Mouse (Mus musculus): Measurements from ENCODE around the gene Stk32c.

Gene Stk32c

GRCm38 (mm10) chr7:139096399-139096798, 116.7 kb downstream of the Stk32c start:
- DNase-seq (ENCODE audit: extremely low read depth, insufficient read length, low spot score): peak; percentile 33

DNA sequence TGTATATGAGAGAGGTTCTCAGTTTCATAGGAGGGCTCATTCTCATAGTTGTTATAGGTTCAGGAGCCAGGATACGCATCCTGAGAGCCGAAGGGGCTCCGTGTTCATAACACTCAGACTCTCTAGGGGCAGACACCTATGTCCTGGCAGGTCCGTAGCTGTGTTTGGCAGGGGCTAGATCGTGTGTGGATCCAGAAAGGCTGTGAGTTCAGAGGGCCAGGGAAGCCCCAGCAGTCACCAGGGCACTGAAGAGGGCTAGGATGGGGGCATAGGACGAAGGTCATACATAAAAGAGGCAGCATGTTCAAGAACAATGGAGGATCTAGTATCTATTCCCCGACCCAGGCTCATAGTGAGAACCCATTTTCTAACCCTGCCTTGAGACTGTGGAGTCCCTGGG, 117.8 kb downstream of the Stk32c start:
- no peak for DNase-seq (ENCODE audit: extremely low read depth, insufficient read length, low spot score)

DNA sequence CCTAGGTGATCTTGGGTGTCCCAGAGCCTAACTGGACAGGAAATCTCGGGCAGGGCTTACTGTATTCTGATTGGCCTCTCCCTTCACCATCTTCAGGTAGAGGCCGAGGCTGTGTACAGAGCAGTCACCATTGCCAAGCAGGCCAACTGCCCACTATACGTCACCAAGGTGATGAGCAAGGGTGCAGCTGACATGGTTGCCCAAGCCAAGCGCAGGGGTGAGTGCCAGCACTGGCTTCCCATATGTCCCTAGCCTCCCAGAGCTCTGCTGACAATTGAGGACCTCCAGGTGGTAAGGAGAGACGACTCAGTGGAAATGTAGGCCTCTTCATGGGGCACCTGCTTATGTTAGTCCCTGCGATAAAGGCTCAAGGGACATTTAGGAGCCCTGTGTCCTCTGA, 118.3 kb downstream of the Stk32c start:
- no peak for DNase-seq (ENCODE audit: extremely low read depth, insufficient read length, low spot score)

GRCm38 (mm10) chr7:139093781-139094180, 119.3 kb downstream of the Stk32c start:
- DNase-seq (ENCODE audit: extremely low read depth, insufficient read length, low spot score): no peak

- DNase-seq (ENCODE audit: extremely low read depth, insufficient read length, low spot score): no peak
Observed at GRCm38 (mm10) chr7:139093124-139093523, 120.0 kb downstream of the Stk32c start.

DNA sequence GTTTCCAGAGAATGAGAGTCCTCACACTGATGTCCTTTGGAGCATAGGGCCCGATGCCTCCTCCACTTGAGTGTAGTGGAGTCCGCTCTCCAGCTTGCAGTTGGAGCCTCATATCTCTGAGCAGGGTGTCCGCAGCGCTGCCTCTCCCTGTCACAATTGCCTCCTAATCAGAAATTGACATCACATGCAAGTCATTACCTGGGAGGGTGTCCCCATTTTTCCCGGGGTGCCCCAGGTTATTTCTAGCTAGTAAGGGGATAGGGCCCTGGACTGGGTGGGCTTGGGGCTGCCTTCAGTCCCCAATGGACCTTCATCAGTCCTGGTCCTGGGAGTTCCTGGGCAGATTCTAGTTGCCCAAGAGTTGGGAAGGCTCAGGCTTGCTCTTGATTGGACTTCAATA, 120.4 kb downstream of the Stk32c start:
- no peak for DNase-seq (ENCODE audit: extremely low read depth, insufficient read length, low spot score)

- DNase-seq (ENCODE audit: extremely low read depth, insufficient read length, low spot score): no peak
Observed at GRCm38 (mm10) chr7:139091681-139092080, 121.4 kb downstream of the Stk32c start.

- DNase-seq (ENCODE audit: extremely low read depth, insufficient read length, low spot score): no peak
Observed at GRCm38 (mm10) chr7:139089892-139090874, 122.9 kb downstream of the Stk32c start.

GRCm38 (mm10) chr7:139087801-139088200, 125.3 kb downstream of the Stk32c start:
- peak; percentile 43 for DNase-seq (ENCODE audit: extremely low read depth, insufficient read length, low spot score)

DNA sequence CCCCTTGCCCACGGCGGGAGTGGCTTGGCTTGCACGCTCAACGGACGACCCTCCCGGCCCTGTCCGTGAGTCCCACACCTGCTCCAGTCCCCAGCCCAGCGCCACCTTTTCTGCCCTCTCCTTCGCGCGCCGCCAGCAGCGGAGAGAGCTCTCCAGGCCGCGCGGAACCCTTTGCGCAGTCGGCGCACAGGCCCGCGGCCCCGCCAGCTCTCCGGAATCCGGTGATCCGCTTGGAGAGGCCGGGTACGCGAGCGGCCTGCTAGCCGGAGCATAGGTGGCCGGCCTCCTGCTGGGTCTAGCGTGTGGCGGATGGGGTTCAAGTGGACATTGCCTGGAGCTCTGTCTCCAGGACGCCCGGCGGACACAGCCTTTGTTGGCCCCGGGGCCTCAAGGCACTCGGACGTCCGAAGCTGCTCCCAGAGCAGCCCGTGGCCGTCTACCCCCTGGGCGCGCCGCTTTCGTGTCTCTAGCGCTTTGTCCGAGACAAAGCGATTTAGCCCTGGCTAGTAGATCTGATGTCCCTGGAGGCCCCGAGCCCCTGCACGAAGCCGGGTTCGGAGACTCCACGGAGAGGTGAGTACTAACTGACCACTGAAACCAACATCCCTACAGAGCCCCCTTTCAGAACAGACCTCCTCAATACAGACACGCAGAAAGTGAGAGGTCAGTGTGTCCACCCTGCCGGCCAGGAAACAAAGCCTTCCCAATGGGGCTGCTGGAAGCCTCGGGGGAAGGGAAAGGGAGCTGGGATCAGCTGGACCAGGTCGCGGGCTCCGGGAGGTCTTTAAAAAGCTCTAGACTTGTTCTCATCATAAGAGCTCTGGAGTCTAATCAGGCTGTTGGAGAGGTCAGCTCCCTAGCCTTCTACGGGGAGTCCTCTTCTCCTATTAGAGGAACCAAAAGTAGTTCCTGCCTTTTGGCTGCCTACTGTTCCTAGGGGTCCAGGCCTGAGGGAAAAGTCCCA, 126.6 kb downstream of the Stk32c start:
- DNase-seq (ENCODE audit: extremely low read depth, insufficient read length, low spot score): no peak

DNA sequence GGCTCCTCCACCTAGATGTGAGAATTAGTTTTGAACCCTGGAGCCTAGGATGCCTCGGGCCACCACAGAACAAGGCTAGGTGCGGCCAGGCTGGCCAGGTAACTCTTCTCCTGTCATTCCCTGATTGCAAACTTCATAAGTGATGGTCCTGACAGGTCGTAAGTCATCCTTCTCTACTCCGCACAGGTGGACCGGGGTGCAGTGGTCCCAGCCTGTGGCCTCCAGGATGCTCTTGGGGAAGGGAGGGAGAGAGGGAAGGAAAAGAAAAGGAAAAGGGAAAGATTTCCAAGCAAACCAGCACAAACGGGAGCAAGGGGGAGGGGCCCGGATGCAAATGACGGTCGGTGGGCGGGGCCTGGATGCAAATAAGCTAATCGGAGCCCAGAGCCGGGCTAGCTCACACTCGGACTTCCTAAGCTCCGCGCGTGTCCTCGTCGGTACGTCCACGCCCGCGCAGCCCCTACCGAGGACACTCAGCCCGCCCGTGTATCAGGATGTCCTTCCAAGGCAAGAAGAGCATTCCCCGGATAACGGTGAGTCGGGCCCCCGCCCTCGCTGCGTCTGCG, 127.4 kb downstream of the Stk32c start, which contains the start of gene Dpysl4:
Gene Dpysl4 (plus strand): TSS at position 373 of the 566 bp plus-strand sequence.
- no peak for DNase-seq (ENCODE audit: extremely low read depth, insufficient read length, low spot score)

- DNase-seq (ENCODE audit: extremely low read depth, insufficient read length, low spot score): no peak
Observed at GRCm38 (mm10) chr7:139084316-139084715, 128.8 kb downstream of the Stk32c start.

GRCm38 (mm10) chr7:139082281-139082680, 130.8 kb downstream of the Stk32c start:
- DNase-seq (ENCODE audit: extremely low read depth, insufficient read length, low spot score): no peak

DNA sequence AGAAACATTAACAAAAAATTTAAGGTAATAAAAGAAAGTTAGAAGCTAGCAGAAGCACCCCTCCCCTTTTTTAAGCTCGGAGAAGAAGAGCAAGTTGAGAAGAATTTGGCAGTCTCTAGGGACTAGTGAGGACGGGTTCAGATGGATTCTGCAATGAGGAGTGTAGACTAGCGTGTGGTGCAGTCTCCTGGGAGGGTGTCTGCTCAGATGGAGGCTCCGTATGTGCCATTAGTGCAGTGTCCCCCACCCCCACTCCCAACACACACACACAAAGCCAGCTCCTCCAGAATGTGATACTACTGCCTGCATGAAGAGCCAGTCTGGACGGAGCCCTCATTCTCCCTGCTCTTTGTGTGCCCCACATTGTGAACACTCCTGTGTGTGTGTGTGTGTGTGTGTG, 131.9 kb downstream of the Stk32c start:
- no peak for DNase-seq (ENCODE audit: extremely low read depth, insufficient read length, low spot score)

DNA sequence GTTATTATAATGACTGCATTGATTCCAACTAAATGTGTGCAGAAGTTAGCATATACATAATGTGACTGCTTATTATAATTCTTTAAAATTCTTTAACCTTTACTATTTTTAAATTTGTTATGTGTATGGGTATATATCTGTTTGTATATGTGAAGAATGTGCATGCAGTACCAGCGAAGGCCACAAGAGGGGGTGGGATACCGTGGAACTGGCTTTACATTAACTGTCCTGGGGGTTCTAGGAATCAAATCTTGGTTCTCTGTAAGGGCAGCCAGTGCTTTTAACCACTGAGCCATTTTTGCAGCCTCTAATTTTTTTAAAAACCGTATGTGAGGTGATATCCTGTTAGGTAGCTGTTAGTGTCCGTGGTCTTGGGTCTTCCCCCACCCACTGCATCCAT, 132.4 kb downstream of the Stk32c start:
- DNase-seq (ENCODE audit: extremely low read depth, insufficient read length, low spot score): no peak

DNA sequence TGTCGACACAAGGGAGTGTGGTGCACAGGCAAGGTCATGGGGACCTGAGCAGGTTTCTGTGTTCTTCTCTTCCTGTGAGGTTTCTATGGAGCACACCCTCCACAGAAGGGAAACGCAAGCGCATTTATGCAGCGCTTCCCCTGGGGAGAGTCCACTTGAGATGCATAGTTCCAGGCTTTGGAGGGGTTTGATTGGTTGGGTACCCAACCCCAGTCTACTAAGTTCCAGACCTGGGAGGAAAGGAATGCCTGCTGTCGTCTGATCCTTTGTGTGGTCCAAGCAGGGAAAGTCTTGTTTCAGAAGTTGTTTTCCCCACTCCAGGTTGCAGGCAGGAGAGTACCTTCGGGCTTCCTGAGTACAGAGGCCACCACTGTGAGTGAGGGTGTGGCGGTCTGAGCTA, 134.0 kb downstream of the Stk32c start:
- DNase-seq (ENCODE audit: extremely low read depth, insufficient read length, low spot score): no peak

DNA sequence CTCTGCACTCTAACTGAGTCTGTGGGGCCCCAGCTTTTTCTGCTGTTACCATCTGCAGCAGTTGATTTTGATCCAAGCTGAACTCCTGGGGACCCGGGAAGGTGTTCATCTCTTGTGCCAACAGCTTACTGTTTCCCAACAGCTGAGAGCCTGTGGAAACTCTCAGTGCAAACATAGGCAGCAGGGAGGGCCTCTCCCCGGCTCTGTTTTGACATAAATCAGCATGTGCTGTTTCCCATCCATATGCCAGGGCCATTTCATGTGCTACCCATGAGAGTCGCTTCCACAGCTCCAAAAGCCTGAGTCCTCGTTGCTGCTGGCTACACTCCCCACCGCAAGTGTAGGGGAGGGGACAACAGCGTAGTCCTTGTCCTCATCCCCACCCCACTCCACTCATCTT, 134.9 kb downstream of the Stk32c start:
- DNase-seq (ENCODE audit: extremely low read depth, insufficient read length, low spot score): no peak

DNA sequence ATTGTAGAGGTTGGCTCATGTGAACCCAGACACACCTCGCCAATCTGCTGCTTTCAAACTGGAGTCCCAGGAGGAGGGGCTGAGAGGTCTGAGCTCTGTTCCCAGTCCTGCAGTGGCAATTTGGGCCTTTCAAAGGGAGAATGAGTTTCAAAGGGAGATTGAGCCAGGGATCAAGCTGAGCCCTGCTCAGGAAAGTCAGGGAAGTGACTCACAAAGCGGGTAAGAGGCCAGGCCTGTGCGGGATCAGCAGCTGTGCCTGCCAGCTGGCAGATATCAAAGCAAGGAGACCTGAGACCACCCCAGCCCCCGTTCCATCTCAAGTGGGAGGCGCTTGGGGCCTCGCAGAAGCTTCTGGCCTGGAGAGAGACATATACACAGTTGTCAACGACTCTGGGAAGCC, 135.8 kb downstream of the Stk32c start:
- DNase-seq (ENCODE audit: extremely low read depth, insufficient read length, low spot score): no peak

GRCm38 (mm10) chr7:139075054-139075794, 137.9 kb downstream of the Stk32c start:
- DNase-seq (ENCODE audit: extremely low read depth, insufficient read length, low spot score): no peak

- no peak for DNase-seq (ENCODE audit: extremely low read depth, insufficient read length, low spot score)
Observed at GRCm38 (mm10) chr7:139074189-139074588, 138.9 kb downstream of the Stk32c start.

Data from 3134 (cell line).